Mouse (Mus musculus) effector memory CD4-positive, alpha-beta T cell, adult 5 months (primary cell): Measurements from ENCODE around the gene Dnaaf2. TPM values are rescaled to one million over a fixed set of nuclear protein-coding genes. Genes with fewer than 3 reads are reported as not detected.

Source experiments
- polyA plus RNA-seq: library from polyadenylated mRNA; unstranded; fragments of 100-300 nt; shearing (Covaris generic); gene quantifications from one replicate; pipeline ENCODE4 v1.2.1, GENCODE M21; 2017

Dnaaf2 gene
- polyA plus RNA-seq = 3.9 TPM

DNA sequence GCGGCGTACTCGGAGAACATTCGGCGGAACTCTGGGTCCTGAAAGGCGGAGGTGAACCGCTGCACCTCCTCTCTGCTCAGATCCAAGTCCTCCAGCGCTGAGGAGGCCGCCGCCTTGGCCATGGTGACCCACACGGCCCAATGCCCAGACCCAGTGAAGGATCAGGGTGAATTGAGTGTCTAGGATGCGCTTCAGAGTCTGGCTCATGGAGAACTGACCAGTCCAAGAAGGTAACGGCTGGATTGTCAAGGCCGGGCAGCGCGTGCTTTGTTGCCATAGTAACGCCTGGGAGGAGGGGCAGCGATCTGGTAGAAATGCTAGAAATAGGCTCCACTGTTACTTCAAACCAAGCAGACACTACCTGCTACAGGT, at the start of gene Dnaaf2:
TSS of gene Dnaaf2 (minus strand) at position 266 of the 372 bp plus-strand sequence.

DNA sequence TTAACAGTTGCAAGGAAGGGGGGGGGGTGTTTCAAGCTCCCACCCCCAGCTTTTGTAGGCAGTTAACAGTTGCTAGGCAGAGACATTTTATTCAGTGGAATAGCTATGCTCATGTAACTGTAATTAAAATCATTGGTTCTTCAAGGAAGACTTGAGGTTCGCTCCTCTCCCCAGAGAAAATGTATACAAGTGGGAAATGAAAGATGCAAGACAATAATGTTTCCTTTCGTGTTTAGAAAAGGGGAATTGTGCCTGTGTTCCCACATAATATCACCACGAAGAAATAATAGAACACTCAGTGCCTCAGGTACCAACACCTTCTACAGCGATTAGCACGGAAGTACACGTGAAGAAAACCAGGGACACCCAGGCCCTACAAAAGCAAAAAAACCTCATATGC, 42.6 kb upstream of the Dnaaf2 start, which contains the start of gene Klhdc1:
TSS of gene Klhdc1 (plus strand) at position 301 of the 400 bp plus-strand sequence.

DNA sequence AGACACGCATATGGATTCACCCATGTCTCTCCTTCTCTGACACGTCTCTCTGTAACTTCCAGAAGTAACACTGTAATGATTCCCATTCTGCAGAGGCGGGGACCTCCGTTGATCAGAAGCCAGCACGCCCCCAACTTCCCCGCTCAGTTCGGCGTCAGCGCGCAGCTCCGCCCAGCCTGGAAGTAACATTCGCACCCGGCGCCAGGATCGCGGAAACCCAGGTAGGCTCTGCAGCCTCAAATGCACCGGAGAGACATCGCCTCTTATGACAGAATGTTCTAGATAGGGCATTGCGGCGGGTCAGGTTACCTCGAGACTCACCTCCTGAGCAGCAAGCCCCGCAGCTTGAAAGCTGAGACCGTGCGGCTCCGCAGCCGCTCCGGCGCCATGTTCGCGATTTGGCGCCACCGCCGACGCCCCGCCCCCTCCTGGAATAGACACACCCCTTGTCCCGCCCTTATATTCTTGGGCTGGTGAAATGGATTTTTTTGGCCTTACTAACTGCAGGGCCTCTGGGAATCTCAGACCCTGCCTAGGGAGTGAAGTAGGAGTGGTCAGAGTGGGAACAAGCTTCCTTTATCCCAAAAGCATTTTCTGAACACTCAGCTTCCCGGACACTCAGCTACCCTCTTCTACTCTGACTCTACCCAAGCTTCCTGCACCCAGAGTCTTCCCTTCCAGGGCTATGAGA, 29.7 kb upstream of the Dnaaf2 start, which contains the start of gene Pole2:
TSS of gene Pole2 (minus strand) at position 420 of the 691 bp plus-strand sequence.

DNA sequence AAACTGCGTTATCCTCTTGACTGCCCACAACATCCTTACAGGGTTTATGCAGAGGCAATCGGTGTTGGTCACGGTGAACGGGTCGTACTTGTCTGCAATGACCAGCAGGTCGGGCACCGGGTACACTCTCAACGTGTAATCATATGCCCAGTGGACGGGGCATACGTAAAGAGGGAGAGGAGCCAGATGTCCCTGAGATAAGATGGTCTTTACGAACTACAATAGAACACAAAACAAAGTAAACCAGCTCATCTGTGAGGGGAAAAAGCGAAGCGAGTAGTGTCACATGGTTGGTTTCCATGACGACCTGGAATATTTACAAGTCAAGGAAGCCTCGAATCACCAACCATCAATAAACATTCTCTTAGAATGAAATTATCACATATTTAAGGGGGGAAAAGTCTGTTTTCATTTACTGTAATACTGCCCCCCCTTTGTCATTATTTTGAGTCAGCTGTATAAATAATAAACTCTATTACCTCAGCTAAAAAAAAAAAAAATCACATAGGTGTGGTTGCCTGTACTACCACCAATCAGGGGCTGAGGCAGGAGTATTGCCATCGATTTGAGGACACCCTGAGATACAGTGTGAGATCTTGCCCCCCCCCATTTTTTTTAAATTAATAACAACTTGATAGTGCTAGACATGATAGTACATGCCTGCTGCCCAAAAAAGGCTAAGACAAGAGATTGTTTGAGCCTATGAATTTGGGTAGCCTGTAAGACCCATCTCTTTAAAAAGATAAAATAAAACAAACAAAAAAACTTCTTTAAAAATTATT, 6.0 kb upstream of the Dnaaf2 start, which contains the start of gene Gm49384:
TSS of gene Gm49384 (minus strand) at position 216 of the 782 bp plus-strand sequence.

DNA sequence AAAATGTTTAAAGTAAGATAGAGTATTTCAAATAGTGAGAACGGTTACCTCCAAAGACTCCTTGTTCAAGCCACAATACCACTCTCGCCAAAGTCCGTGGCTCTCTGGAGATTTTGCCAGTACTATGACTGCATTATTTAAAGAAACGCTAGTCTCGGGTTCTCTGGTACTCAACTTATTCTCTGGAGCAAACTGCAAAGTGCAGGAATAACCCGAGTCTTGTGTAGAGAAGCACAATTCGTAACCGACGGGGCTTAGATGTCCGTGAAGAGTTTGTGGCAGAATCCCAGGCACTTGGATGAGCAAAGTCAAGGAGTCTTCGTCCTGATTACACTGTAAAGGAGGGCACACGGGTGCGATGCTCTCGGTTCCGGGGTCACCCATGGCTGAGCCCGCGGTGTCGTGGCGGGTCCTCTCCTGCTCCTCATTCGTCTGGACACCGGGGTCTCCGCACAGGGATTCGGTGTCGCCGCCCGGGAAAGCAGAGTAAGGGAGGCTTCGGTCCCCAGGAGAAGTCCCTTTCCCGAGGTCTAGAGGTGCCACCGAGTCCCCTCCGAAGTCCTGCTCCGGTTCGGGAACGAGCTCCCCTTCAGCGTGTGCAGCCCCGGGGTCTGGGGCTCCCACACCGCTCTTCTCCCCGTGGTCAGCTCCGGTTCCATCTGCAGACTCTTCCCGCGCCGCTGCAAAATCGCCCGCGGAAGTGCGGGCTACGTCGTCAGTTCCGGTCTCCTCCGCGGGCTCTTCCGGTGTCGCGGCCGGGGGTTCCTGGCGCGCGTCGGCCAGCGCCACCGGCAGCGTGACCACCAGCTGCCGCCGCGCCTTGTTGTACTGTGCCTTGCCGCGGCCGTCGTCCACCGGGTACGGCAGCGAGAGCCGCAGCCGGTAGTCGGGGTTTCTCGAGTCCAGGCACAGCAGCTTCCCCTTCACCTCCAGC, 1.5 kb downstream of the Dnaaf2 start, which contains the start of gene Gm49383:
TSS of gene Gm49383 (minus strand) at position 661 of the 934 bp plus-strand sequence.

DNA sequence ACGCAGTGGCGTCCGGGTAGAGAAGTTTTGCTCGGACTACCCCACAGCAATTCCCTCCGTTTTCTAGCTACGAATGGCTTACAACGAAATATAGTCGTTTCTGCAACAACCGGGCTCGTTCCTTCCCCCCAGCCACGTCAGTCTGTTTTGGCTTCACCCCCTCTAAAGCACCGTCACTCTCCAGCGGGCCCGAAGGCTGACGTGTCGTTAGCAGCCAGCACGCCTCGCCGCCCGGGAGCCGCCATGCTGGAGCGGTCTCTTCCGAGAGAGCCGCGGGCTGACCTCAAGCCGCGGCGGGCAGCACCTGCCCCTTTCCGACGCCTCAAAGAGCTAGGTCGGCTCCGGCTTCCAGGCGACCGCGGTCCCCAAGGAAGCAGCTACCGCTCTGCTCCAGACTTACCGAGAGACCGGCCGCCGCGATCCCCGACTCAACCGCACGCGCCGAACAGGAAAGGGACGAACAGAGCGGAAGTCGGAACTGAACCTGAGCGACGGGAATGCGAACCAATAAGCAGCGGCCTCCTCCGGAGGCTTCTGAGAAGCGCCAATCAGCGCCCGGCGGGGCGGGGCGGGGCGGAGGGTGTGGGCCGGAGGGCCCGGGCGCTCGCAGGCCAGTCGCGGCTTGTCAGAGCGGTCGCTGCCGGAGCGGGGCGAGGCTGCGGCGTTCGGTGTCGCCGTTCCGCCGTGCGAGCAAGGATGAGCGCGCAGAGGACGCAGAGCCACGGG, 14.5 kb downstream of the Dnaaf2 start, which contains the start of the genes Rpl36al and Mgat2:
TSS of gene Rpl36al (minus strand) at position 501 of the 726 bp plus-strand sequence.
TSS of gene Mgat2 (plus strand) at position 575 of the 726 bp plus-strand sequence.

DNA sequence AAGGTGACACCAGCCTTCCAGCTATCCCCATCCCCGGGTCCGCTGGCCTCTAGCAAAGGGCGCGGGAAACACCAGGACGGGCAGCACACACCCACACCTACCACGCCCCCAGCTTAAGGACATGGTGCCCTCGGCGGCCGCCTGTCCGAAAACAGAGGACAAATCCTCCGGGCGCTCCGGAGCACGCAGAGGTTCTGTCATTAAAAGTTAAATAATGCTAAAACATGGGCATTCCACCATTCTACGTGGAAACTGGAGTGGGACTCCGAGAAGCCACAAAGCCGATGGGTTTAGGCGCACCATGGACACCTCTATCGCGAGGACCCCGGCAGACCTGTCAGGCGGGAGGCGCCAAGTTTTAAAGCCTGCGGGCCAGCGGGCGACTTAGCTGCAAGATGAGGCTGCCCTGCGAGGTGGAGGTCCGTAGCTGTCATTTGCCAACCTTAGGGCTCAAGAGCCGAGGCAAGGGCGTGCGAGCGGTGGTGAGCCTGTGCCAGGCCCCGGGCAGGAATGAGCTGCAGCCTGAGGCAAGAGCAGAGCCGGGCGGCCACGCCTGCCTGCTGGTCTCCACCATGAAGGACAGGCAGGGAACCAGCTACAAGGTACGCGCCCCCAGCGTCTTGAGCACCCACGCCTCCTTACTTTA, 29.6 kb downstream of the Dnaaf2 start, which contains the start of gene Lrr1:
TSS of gene Lrr1 (plus strand) at position 354 of the 646 bp plus-strand sequence.

DNA sequence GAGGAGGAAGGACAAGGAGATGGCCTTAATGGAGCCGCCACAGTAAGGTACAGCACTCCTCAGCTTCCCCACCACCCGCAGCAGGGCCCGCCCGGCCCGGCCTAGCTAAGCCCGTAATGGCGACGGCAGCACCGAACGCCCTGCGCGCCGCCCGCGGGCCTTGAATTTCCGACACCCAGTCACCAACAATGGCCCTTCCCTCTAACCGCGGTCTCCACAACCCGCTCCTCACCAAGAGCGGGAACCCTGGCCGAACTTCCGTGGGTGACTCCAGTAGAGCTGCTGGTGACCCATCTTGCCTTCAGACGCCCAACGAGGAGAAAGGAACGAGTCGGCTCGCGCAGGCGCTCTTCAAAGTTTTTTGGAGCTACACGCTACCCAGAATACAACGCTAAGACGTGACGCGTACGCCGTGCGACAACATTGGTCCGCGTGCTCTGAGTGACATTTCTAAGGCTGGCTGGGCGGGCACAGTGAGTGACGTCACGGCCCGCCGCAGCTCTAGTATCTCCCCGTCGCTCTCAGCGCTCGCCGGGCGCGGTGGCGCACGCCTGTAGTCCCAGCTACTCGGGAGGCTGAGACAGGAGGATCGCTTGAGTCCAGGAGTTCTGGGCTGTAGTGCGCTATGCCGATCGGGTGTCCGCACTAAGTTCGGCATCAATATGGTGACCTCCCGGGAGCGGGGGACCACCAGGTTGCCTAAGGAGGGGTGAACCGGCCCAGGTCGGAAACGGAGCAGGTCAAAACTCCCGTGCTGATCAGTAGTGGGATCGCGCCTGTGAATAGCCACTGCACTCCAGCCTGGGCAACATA, 39.3 kb downstream of the Dnaaf2 start, which contains the start of gene Rps29:
TSS of gene Rps29 (minus strand) at position 422 of the 813 bp plus-strand sequence.

Other genes starting within 250 kb of the Dnaaf2 start
- 2,126 TPM for gene Rps29, start 39.2 kb downstream of the Dnaaf2 start, polyA plus RNA-seq
- 0.25 TPM for gene Lrr1, start 29.6 kb downstream of the Dnaaf2 start, polyA plus RNA-seq
- gene Rpl36al, start 14.3 kb downstream of the Dnaaf2 start, polyA plus RNA-seq = 313 TPM
- gene Mgat2, start 14.3 kb downstream of the Dnaaf2 start, polyA plus RNA-seq = 45.8 TPM
- 5.0 TPM for gene Gm49383, start 1.3 kb downstream of the Dnaaf2 start, polyA plus RNA-seq
- gene Gm49384, start 5.8 kb upstream of the Dnaaf2 start, polyA plus RNA-seq = 3.0 TPM
- gene Pole2, start 29.8 kb upstream of the Dnaaf2 start, polyA plus RNA-seq = 4.0 TPM
- gene Klhdc1, start 42.7 kb upstream of the Dnaaf2 start, polyA plus RNA-seq = 17.8 TPM
- gene Klhdc2, start 98.3 kb upstream of the Dnaaf2 start, polyA plus RNA-seq = 25.7 TPM
- gene Nemf, start 158.7 kb upstream of the Dnaaf2 start, polyA plus RNA-seq = 141 TPM
- gene Arf6, start 173.7 kb upstream of the Dnaaf2 start, polyA plus RNA-seq = 365 TPM
- 5.3 TPM for gene Gm9887, start 174.0 kb upstream of the Dnaaf2 start, polyA plus RNA-seq